Mouse (Mus musculus): ENCODE measurements at regions not wholly inside any gene's neighbourhood (a gene's known extent, or its start where the extent isn't known, plus 50 kb on each side); places are given as distances from the start of the nearest gene placed in this dataset.

DNA sequence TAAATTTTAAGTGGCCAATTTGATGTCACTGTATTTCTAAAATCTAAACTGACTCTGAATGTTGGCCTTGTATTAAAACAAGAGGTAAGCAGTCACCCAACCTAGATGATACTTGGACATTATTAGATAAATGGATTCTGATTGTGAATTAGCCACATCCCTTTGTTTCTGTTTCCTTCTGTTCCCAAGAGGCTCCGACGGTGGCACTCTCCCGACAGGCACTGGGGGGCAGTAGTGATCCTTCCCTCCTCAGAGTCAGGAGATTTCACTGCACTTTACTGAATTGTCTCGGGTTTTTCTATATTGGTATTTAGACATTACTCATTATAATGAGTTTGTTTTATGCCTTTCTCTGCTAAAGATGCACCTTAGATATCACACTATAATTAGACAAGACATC lies 370.4 kb downstream of the Cdh9 start:
- H3K4me1 ChIP-seq (ENCODE audit: insufficient read depth): no peaks in the 10 kb centered on the region
- no peaks in the 10 kb centered on the region for H3K27me3 ChIP-seq (ENCODE audit: insufficient read depth, low read length)
- WGBS: 4% methylated on average over 4 of the region's 4 CpGs
- H3K36me3 ChIP-seq (ENCODE audit: insufficient read depth): no peaks in the 10 kb centered on the region
- H3K4me2 ChIP-seq: no peak overlapping the region
- H3K9me3 ChIP-seq (ENCODE audit: low read depth, low read length): no peaks in the 10 kb centered on the region
- TF ChIP-seq CTCF (IDR thresholded peaks at IDR 0.05; ENCODE audit: low read depth): peak; percentile 60
- peak; percentile 72 for DNase-seq
- no peak overlapping the region for H3K4me3 ChIP-seq (ENCODE audit: low read depth, low read length)
- H3K27ac ChIP-seq (ENCODE audit: low read depth): no peak overlapping the region
- peak; percentile 56; the same call in 1 of the 2 replicates for ATAC-seq (ENCODE audit: insufficient read depth)
- no peak overlapping the region for H3K9ac ChIP-seq

GRCm38 (mm10) chr15:17101182-17101581 lies 372.6 kb downstream of the Cdh9 start:
- Histone ChIP-seq H3K4me3 (ENCODE audit: low read depth, low read length) (no peak overlapping the region), H3K36me3 (ENCODE audit: insufficient read depth) (no peaks in the 10 kb centered on the region), H3K9me3 (ENCODE audit: low read depth, low read length) (no peaks in the 10 kb centered on the region), H3K9ac (no peak overlapping the region), H3K4me2 (no peak overlapping the region), H3K27ac (ENCODE audit: low read depth) (no peak overlapping the region), H3K4me1 (ENCODE audit: insufficient read depth) (no peaks in the 10 kb centered on the region), H3K27me3 (ENCODE audit: insufficient read depth, low read length) (no peaks in the 10 kb centered on the region)
- 52% methylated on average over 3 of the region's 3 CpGs for WGBS
- no peak for TF ChIP-seq CTCF (IDR thresholded peaks at IDR 0.05; ENCODE audit: low read depth)
- ATAC-seq (ENCODE audit: insufficient read depth): no peak
- no peak for DNase-seq

DNA sequence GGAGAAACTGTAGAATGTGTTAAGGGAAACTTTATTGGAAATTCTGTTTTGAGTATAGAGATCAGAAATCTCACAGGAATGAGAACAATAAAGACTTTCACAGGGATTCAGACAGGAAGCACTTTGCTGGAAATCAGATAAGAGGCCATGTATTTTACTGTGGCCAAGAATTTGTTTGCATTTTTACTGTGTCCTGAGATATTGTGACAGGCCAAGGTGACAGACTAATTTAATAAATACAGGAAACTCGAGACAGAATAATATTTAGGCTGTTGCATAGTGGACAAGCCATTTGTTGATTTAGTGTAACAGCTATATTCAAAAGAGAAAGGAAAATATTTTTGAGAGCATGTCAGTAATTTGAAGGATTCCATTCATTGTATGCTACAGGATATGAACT lies 407.2 kb downstream of the Cdh9 start:
- H3K9ac ChIP-seq: no peak overlapping the region
- no peaks in the 10 kb centered on the region for H3K27me3 ChIP-seq (ENCODE audit: insufficient read depth, low read length)
- H3K27ac ChIP-seq (ENCODE audit: low read depth): no peak overlapping the region
- no peak for TF ChIP-seq CTCF (IDR thresholded peaks at IDR 0.05; ENCODE audit: low read depth)
- DNase-seq: peak; percentile 32
- WGBS: 11% methylated on average over 1 of the region's 1 CpGs
- no peaks in the 10 kb centered on the region for H3K9me3 ChIP-seq (ENCODE audit: low read depth, low read length)
- no peak for ATAC-seq (ENCODE audit: insufficient read depth)
- no peaks in the 10 kb centered on the region for H3K4me1 ChIP-seq (ENCODE audit: insufficient read depth)
- no peak overlapping the region for H3K4me2 ChIP-seq
- H3K4me3 ChIP-seq (ENCODE audit: low read depth, low read length): no peak overlapping the region
- no peaks in the 10 kb centered on the region for H3K36me3 ChIP-seq (ENCODE audit: insufficient read depth)

GRCm38 (mm10) chr15:17180164-17180563 lies 451.6 kb downstream of the Cdh9 start:
- DNase-seq: no peak
- H3K4me3 ChIP-seq (ENCODE audit: low read depth, low read length): no peak overlapping the region
- H3K36me3 ChIP-seq (ENCODE audit: insufficient read depth): no peaks in the 10 kb centered on the region
- no peak overlapping the region for H3K9ac ChIP-seq
- no peak overlapping the region for H3K27ac ChIP-seq (ENCODE audit: low read depth)
- no peak overlapping the region for H3K4me2 ChIP-seq
- 82% methylated on average over 2 of the region's 2 CpGs for WGBS
- no peak for TF ChIP-seq CTCF (IDR thresholded peaks at IDR 0.05; ENCODE audit: low read depth)
- ATAC-seq (ENCODE audit: insufficient read depth): no peak
- H3K9me3 ChIP-seq (ENCODE audit: low read depth, low read length): no peaks in the 10 kb centered on the region
- H3K4me1 ChIP-seq (ENCODE audit: insufficient read depth): no peaks in the 10 kb centered on the region
- no peaks in the 10 kb centered on the region for H3K27me3 ChIP-seq (ENCODE audit: insufficient read depth, low read length)

DNA sequence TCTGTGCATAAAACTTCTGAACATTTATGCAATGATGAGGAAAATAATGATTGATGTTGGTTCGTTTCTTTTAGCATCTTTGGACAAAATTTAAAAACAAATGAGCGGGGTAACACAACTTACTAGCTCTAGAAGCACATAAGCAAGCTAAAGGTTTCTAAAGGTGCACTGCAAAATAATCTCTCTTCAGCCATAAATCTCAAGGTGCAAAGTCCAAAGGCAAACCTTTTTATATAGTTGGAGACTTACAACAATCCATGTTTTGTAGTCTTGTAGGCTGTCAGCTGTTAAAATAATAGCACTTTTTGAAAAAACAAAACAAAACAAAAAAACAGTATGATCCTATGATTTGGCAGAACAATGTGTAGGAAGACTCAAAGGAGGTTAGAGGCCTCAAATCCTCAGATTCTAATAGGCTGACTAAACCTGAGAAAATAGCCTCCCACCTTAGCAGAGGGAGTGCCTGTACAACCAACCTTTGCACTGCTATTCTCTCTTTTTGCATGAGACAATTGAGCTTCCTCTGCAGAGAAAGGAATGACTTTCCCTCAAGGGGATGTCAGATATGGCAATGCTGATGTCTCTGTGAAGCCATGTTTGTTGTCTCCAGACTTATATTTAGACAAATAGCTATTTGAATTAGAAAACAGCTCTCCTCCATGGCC lies 452.9 kb downstream of the Cdh9 start:
- Histone ChIP-seq H3K9ac (no peak overlapping the region), H3K27me3 (ENCODE audit: insufficient read depth, low read length) (no peaks in the 10 kb centered on the region), H3K36me3 (ENCODE audit: insufficient read depth) (no peaks in the 10 kb centered on the region), H3K27ac (ENCODE audit: low read depth) (no peak overlapping the region), H3K4me1 (ENCODE audit: insufficient read depth) (no peaks in the 10 kb centered on the region), H3K9me3 (ENCODE audit: low read depth, low read length) (no peaks in the 10 kb centered on the region), H3K4me2 (no peak overlapping the region), H3K4me3 (ENCODE audit: low read depth, low read length) (no peak overlapping the region)
- WGBS: 43% methylated on average over 2 of the region's 2 CpGs
- no peak for TF ChIP-seq CTCF (IDR thresholded peaks at IDR 0.05; ENCODE audit: low read depth)
- ATAC-seq (ENCODE audit: insufficient read depth): no peak
- DNase-seq: no peak

- Histone ChIP-seq H3K27me3 (ENCODE audit: insufficient read depth, low read length) (no peaks in the 10 kb centered on the region), H3K9ac (no peak overlapping the region), H3K4me2 (no peak overlapping the region), H3K9me3 (ENCODE audit: low read depth, low read length) (no peaks in the 10 kb centered on the region), H3K27ac (ENCODE audit: low read depth) (no peak overlapping the region), H3K4me3 (ENCODE audit: low read depth, low read length) (no peak overlapping the region), H3K36me3 (ENCODE audit: insufficient read depth) (no peaks in the 10 kb centered on the region), H3K4me1 (ENCODE audit: insufficient read depth) (no peaks in the 10 kb centered on the region)
- DNase-seq (peak; percentile 67), ATAC-seq (ENCODE audit: insufficient read depth) (no peak)
- WGBS: 50% methylated on average over 5 of the region's 5 CpGs
- peak; percentile 54 for TF ChIP-seq CTCF (IDR thresholded peaks at IDR 0.05; ENCODE audit: low read depth)
These were observed 466.9 kb downstream of the Cdh9 start for GRCm38 (mm10) chr15:17195439-17195838.

DNA sequence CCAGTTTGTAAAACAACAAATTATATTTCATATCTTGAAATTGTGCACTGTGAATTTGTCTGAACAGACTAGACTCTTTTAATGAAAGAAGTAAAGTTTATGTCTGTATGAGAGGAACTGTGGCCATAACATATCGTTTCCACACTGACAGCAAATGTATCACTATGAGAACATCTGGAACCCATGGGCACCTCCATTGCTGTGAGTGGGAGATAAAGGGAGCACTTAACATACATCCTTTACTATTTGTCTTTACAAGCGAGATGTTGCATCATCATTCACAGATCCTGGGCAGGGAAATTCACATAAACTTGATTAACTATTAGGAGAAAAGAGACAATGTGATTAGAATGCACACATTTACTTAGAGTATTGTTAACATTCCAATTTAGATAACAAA lies 476.2 kb downstream of the Cdh9 start:
- TF ChIP-seq CTCF (IDR thresholded peaks at IDR 0.05; ENCODE audit: low read depth): no peak
- Histone ChIP-seq H3K27ac (ENCODE audit: low read depth) (no peak overlapping the region), H3K9me3 (ENCODE audit: low read depth, low read length) (no peaks in the 10 kb centered on the region), H3K4me3 (ENCODE audit: low read depth, low read length) (no peak overlapping the region), H3K4me1 (ENCODE audit: insufficient read depth) (no peaks in the 10 kb centered on the region), H3K27me3 (ENCODE audit: insufficient read depth, low read length) (no peaks in the 10 kb centered on the region), H3K9ac (no peak overlapping the region), H3K36me3 (ENCODE audit: insufficient read depth) (no peaks in the 10 kb centered on the region), H3K4me2 (no peak overlapping the region)
- 49% methylated on average over 2 of the region's 2 CpGs for WGBS
- no peak for DNase-seq
- no peak for ATAC-seq (ENCODE audit: insufficient read depth)

Data from lung, embryonic 14.5 days (tissue).